Mouse (Mus musculus) CD4-positive, CD25-positive, alpha-beta regulatory T cell, adult 4 months (primary cell): ENCODE results near the gene Ptk6. TPM values are rescaled to one million over a fixed set of nuclear protein-coding genes. Genes with fewer than 3 reads are reported as not detected.

ENCODE experiments used
- ATAC-seq: one replicate; pipeline ENCODE4 v1.8.0; 2017
- polyA plus RNA-seq, 2 experiments: library from polyadenylated mRNA; unstranded; fragments of 100-300 nt; shearing (Covaris generic); gene quantifications; one replicate each; pipeline ENCODE4 v1.2.1; 2017

The Ptk6 gene
- polyA plus RNA-seq, 2 experiments from 2014 or later = 0.08 TPM; not detected in 1

- ATAC-seq = no peak
These were observed 43.5 kb downstream of the Ptk6 start for GRCm38 (mm10) chr2:181159091-181159514.

- ATAC-seq = no peak
These were observed 44.1 kb downstream of the Ptk6 start for GRCm38 (mm10) chr2:181158471-181158870.

DNA sequence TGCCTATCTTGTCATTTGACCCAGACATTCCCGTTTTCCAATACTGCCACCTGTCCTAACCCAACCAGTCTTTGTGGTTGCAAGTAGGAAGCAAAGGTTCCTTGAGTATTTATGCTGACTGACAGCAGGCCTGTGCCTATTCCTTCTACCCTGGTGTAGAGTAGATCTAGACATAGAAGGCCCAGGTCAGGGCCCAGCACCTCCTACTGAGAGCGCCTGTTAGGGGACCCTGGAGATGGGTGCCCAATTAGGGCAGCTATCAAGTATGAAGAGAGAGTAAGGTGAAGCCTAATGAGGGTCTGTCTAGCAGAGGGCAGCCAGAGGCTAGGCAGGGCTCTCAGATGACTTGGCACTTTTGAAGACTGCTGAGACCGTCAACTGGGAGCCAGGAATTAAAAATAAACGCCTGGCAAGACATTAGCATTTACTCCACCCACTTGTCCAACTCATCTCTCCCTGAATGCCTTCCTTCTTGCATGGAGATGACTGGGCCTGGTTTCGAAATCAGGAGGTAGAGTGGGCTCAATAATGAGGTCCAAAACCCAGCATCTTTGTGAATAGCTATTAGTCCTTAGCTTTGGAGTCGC lies 44.8 kb downstream of the Ptk6 start:
- ATAC-seq = no peak

- ATAC-seq = no peak
These were observed 45.4 kb downstream of the Ptk6 start for GRCm38 (mm10) chr2:181157180-181157579.

DNA sequence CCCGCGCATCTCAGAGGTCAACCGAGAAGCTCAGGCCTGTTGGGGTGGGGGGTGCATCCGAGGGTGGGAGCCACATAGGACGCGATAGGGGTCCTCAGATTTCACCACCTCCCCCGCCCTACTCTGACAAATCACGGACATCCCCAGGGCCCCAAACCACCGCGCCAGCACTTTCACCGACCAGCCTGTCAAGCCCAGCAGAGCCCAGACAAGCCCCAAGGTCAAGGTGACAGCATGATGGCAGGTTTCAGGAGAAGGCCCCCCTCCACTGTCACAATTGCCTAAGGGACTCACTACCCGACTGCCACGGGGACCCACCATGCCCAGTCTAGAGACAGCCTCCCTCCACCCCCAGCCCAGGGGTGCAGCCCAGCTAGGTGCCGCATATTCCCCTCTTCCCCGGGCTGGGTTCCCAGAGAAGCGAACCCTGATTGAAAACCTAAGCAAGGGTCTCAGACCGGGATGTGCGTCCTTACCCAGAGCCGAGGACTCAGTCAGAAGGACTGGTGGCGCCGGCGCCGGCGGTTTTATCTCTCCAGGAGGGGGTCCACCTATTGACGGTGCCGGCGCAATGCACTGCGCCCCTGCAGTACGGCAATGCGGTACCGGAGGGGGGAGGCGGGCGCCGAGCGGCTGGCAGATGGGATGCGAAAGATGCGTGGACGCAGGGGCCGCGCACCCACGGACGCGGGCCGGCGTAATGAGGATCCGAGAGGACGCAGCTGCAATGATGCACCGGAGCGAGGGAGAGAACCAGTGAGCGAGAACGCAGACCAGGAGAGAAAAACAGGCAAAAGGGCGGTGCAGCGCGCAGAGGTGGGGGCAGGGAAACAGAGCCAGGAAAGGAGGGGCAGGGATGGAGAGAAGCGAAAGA lies 46.1 kb downstream of the Ptk6 start, which contains the start of gene Eef1a2:
Eef1a2 (minus strand) TSS at position 767 of the 874 bp plus-strand sequence.
- ATAC-seq = no peak

GRCm38 (mm10) chr2:181155801-181156200 lies 46.8 kb downstream of the Ptk6 start:
- ATAC-seq = no peak

- ATAC-seq = no peak
These were observed 47.7 kb downstream of the Ptk6 start for GRCm38 (mm10) chr2:181154831-181155415.

DNA sequence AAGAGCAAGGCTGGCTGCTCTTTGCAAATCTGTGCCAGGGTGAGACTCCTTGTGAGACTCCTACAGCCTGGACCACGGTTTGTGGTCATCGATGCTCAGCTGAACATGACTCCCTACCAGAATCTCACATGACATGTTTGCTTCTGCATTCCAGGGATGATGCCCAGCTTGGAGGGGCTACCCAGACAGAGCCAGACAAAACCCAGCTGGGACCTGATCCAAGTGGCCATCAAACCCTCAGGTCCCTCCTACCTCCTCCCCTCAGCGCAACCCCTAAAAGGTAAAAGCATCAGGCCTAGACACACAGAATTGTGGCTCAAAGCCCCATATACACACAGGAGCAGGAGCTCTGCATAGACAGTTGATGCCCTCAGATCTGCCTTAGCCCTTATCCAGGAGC lies 48.2 kb downstream of the Ptk6 start:
- no peak for ATAC-seq

- ATAC-seq = no peak
These were observed 48.8 kb downstream of the Ptk6 start for GRCm38 (mm10) chr2:181153837-181154236.

- no peak for ATAC-seq
These were observed 49.5 kb downstream of the Ptk6 start for GRCm38 (mm10) chr2:181153131-181153530.

- ATAC-seq = no peak
These were observed 49.9 kb downstream of the Ptk6 start for GRCm38 (mm10) chr2:181152701-181153100.

DNA sequence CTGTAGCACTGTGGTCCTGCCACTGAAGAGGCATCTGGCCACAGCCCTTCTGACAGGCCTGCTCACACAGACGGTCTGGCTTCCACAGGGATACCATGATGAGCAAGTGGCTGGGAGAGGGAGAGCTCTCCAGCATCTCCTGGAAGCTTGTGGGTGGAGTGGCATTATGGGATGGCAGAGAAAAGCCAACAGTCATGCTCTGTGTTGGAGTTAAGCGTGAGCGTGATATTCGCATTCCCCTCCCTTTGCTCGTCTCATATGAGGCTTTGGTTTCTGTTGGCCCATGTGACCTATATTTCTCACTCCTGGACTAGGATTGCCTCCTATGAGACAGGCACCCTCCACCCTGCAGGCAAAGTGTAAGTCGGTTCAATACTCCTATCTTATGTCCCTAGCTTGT lies 52.3 kb downstream of the Ptk6 start:
- no peak for ATAC-seq

DNA sequence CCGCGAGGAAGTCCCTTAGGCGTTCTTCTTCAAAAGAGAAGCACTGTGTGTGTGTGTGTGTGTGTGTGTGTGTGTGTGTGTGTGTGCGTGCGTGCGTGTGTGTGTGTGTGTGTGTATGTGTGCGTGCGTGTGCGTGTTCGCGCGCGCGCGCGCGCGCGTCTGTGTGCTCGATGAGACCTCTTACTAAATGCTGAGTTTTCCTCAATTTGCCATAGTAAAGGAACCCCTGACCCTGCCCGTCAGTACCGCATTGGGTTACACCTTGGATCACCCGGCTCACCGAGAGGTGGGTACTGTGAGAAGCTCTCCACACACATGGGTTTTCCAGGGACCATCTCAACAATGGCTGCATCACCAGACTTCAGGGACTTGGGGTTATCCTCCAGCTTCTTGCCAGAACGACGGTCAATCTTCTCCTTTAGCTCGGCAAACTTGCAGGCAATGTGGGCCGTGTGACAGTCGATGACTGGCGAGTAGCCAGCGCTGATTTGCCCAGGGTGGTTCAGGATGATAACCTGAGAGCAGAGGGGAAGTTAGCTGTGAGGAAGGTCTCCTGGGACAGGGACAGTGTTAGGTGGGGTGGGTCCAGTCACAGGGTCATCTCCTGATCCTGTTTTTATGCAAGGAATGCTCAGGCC lies 54.2 kb downstream of the Ptk6 start:
- ATAC-seq = no peak

DNA sequence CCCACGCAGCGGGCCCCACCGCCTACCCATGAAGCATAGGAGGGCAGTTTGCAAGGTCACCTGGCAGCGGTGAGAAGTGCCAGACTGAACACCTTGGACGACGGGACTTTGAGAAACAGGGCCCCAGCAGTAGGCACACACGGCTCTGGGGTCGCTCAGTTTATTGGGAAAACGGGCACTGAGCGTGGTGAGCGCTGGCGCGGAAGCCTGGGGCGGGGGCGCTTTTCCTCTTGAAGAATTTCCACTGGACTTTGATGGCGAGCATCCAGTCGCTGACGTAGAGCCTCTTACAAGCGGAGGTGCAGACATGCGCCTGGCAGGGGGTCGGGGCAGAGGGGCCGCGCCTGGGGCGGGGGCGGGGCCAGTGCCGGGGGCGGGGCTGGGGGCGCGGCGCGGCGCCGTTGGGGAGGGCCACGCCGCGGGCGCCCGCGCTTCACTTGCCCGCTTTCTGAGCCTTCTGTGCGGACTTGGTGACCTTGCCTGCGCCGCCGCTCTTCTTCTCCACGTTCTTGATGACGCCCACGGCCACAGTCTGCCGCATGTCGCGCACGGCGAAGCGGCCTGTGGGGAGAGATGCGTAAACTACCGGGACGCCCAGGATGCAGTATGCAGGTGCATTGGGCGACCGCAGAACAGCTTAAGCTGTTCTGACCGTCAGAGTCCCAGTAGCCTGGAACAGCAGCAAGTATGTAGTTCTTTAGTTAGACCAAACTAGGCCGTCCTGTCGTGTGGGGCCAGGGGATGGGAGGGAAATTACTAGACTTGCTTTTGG lies 54.9 kb downstream of the Ptk6 start:
- ATAC-seq = no peak

GRCm38 (mm10) chr2:181146976-181147545 lies 55.5 kb downstream of the Ptk6 start:
- no peak for ATAC-seq

- ATAC-seq = no peak
These were observed 57.9 kb downstream of the Ptk6 start for GRCm38 (mm10) chr2:181144675-181145074.

Other genes starting within 250 kb of the Ptk6 start
- gene Nkain4, start 248.1 kb downstream of the Ptk6 start, polyA plus RNA-seq = not detected
- gene Arfgap1, start 235.6 kb downstream of the Ptk6 start, polyA plus RNA-seq = 10 to 100 TPM; 42.6 to 73.0 TPM
- under 1 TPM; 0.36 to 0.38 TPM for gene Col20a1, start 216.3 kb downstream of the Ptk6 start, polyA plus RNA-seq
- gene Chrna4, start 159.2 kb downstream of the Ptk6 start, polyA plus RNA-seq = not detected
- not detected for gene Kcnq2, start 67.5 kb downstream of the Ptk6 start, polyA plus RNA-seq
- gene Eef1a2, start 45.8 kb downstream of the Ptk6 start, polyA plus RNA-seq = not detected
- gene Ppdpf, start 15.5 kb downstream of the Ptk6 start, polyA plus RNA-seq = 100 to 1,000 TPM; 138 to 145 TPM
- under 1 TPM; 0.42 to 0.70 TPM for gene Srms, start 10.4 kb upstream of the Ptk6 start, polyA plus RNA-seq
- 1 to 10 TPM in 1 of 2 experiments, not detected in 1; 1.3 TPM for gene Fndc11, start 17.2 kb upstream of the Ptk6 start, polyA plus RNA-seq
- gene Helz2, start 39.2 kb upstream of the Ptk6 start, polyA plus RNA-seq = 10 to 100 TPM; 19.7 to 25.9 TPM
- gene Gmeb2, start 85.2 kb upstream of the Ptk6 start, polyA plus RNA-seq = 1 to 10 TPM; 9.5 to 9.7 TPM
- not detected for gene Stmn3, start 111.7 kb upstream of the Ptk6 start, polyA plus RNA-seq
- 10 to 100 TPM; 42.4 to 44.3 TPM for gene Rtel1, start 117.0 kb upstream of the Ptk6 start, polyA plus RNA-seq
- gene Zgpat, start 162.1 kb upstream of the Ptk6 start, polyA plus RNA-seq = 10 to 100 TPM; 16.4 to 23.4 TPM
- 10 to 100 TPM; 67.6 to 76.2 TPM for gene Arfrp1, start 162.6 kb upstream of the Ptk6 start, polyA plus RNA-seq
- 100 to 1,000 TPM; 302 to 371 TPM for gene Lime1, start 177.3 kb upstream of the Ptk6 start, polyA plus RNA-seq